Mouse (Mus musculus) forebrain, embryonic 16.5 days (tissue): ENCODE data around the gene Vdac2. TPM values are rescaled to one million over a fixed set of nuclear protein-coding genes. Genes with fewer than 3 reads are reported as not detected.

Source experiments
- ATAC-seq: fragments of 200-750 bp; cut with Nextera tagmentation; 2 replicates; pipeline ENCODE4 v1.8.0; 2017; ENCODE audit warnings: mild to moderate bottlenecking, moderate library complexity
- H3K27ac ChIP-seq: fragments of 300-500 bp; sonication (generic); 2 replicates; pipeline ENCODE4 v1.5.1; 2014; ENCODE audit warnings: low read length, control low read depth
- H3K27me3 ChIP-seq: fragments of 300-500 bp; sonication (generic); replicated peaks from 2 replicates; pipeline ENCODE4 v1.6.1; 2014; ENCODE audit warnings: low read length; ENCODE audit not compliant: control insufficient read depth, insufficient read depth
- H3K36me3 ChIP-seq: fragments of 300-500 bp; sonication (generic); 2 replicates; pipeline ENCODE4 v1.6.1; 2014; ENCODE audit not compliant: control insufficient read depth, insufficient read depth
- H3K4me1 ChIP-seq: fragments of 300-500 bp; sonication (generic); replicated peaks from 2 replicates; pipeline ENCODE4 v1.6.1; 2014; ENCODE audit warnings: low read length; ENCODE audit not compliant: control insufficient read depth, insufficient read depth
- H3K4me2 ChIP-seq: fragments of 300-500 bp; sonication (generic); 2 replicates; pipeline ENCODE4 v1.6.1; 2014; ENCODE audit warnings: mild to moderate bottlenecking, low read length, control low read depth
- H3K4me3 ChIP-seq: fragments of 300-500 bp; sonication (generic); replicated peaks from 2 replicates; pipeline ENCODE4 v1.5.1; 2014; ENCODE audit warnings: mild to moderate bottlenecking, low read length, control low read depth
- H3K9ac ChIP-seq: fragments of 300-500 bp; sonication (generic); replicated peaks from 2 replicates; pipeline ENCODE4 v1.6.1; 2014; ENCODE audit warnings: low read depth, low read length, control low read depth
- H3K9me3 ChIP-seq: fragments of 300-500 bp; sonication (generic); 2 replicates; pipeline ENCODE4 v1.6.1; 2016; ENCODE audit warnings: low read length; ENCODE audit not compliant: control insufficient read depth
- whole genome bisulfite sequencing: fragments of 180-500 bp; shearing (Covaris S2); extraction: QIAGEN DNeasy Blood & Tissue Kit; methylation state at CpG from one replicate; pipeline ENCODE4 v1.1.7; 2014; 5-methylcytosine and 5-hydroxymethylcytosine counted together
- polyA plus RNA-seq: library from polyadenylated mRNA; unstranded; fragments of >200 nt; fragmentation: Nextera tagmentation; extraction: Ambion mirVana; gene quantifications from 2 replicates; pipeline ENCODE4 v1.2.1, GENCODE M21; 2015

The Vdac2 gene
- polyA plus RNA-seq, 1 experiment from 2014 or later, result 249 TPM

DNA sequence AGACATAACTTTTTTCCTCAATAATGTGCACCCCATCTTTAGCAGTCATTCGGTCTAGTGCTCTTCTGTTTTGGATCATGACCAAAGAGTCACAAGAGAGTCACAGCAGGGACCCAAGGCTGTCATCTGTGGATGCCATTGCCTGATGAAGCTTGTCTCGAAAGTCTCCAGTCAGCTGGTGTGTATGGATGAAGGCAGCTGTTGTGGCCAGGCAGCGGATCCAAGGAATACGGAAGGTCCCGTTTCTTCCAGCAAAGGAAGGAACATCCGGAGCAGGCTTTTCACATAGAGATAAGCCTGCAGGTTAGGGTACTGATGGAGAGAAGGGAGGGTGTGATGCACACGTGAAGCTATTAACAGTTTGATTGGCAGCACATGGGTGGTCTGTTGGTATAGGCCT is 23.4 kb upstream of the Vdac2 start:
- no peaks in the 10 kb centered on the region for H3K27me3 ChIP-seq
- H3K4me2 ChIP-seq, result no peak overlapping the region
- H3K27ac ChIP-seq, result no peak overlapping the region
- no peak for ATAC-seq
- WGBS, result 74% methylated on average over 7 of the region's 7 CpGs
- H3K4me1 ChIP-seq, result no peaks in the 10 kb centered on the region
- H3K36me3 ChIP-seq, result peaks cover 3% of the 10 kb centered on the region; the same call in 1 of the 2 replicates
- no peak overlapping the region for H3K4me3 ChIP-seq
- H3K9me3 ChIP-seq, result no peaks in the 10 kb centered on the region
- H3K9ac ChIP-seq, result no peak overlapping the region

DNA sequence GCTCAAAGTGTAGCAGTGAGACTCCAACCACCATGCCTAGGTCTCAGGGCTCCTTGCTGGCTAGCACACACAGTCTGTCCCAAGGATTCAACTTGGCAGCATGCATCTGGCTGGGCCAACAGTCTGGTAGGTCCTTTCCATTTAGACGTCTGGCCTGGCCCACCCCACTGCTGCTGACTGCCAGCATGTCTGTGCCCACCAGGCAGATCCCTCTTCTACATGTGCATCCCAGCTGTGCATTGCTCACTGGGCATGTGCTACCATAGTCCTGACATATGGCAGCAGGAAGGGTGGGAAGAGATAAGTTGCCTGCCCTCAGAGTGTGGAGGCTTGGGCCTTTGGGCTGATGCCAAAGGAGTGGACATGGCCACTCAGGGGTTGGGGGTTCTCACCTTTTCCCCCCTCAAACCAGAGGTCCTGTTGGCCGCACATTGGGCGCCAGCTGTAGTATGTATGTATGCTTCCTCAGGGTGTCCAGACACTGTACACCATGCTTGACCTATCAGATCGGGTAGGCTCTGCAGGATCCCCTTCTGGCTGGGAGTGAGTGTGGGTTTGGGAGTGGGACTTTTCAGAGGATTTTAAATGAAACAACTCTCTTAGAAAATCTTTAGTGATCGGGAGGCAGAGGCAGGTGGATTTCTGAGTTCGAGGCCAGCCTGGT is 22.4 kb upstream of the Vdac2 start:
- no peak overlapping the region for H3K4me2 ChIP-seq
- H3K4me1 ChIP-seq, result no peaks in the 10 kb centered on the region
- no peak overlapping the region for H3K9ac ChIP-seq
- ATAC-seq, result no peak
- H3K9me3 ChIP-seq, result no peaks in the 10 kb centered on the region
- H3K4me3 ChIP-seq, result no peak overlapping the region
- H3K36me3 ChIP-seq, result peaks cover 3% of the 10 kb centered on the region; the same call in 1 of the 2 replicates
- no peak overlapping the region for H3K27ac ChIP-seq
- 90% methylated on average over 6 of the region's 6 CpGs for WGBS
- no peaks in the 10 kb centered on the region for H3K27me3 ChIP-seq

DNA sequence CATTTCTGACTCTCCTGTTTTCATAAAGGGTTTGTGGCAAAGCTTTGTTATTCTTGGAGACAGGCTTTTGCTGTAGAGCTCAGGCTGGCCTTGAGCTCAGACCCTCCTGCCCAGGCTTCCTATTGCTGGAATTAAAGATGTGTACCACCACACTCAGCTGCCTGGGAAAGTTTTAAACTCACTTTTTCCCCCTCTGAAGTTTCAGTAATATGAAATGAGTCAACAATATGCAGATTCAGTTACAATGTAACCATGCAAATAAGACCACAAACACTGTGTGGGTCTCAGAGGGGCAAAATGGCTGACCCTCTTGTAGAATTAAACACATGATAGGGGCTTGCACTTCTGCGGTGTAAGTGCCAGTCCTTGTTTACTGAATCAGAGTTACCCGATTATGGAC is 18.8 kb upstream of the Vdac2 start:
- H3K9ac ChIP-seq, result no peak overlapping the region
- no peak overlapping the region for H3K4me3 ChIP-seq
- H3K4me2 ChIP-seq, result no peak overlapping the region
- WGBS, result 88% methylated on average over 2 of the region's 2 CpGs
- no peak overlapping the region for H3K27ac ChIP-seq
- H3K27me3 ChIP-seq, result no peaks in the 10 kb centered on the region
- ATAC-seq, result no peak
- no peaks in the 10 kb centered on the region for H3K4me1 ChIP-seq
- H3K36me3 ChIP-seq, result no peaks in the 10 kb centered on the region
- H3K9me3 ChIP-seq, result no peaks in the 10 kb centered on the region

DNA sequence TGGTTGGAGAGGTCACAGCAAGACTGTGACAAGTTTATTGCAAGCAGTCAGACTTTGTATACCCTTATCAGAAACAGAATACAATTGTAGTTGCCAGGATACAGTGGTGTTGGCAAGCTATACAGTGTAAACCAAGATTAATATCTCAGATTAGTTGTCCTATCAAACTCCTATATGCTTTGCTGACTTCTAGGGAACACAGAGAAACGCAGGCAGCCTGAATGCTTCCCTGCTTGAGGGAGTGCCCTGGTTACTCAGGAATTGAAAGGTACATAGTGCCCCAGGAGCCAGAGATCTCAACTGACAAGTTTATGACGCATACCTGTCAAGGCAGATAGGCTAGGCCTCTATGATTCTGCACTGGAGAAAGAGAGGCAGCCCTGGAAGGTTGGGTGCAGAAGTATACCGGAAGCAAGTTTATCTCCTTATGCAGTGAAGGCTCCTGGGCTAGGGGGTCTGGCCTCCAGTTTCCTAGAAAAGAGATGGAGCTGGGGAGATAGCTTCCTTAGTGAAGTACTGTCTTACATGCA is 18.3 kb upstream of the Vdac2 start:
- Histone ChIP-seq H3K27ac (no peak overlapping the region), H3K36me3 (no peaks in the 10 kb centered on the region), H3K9me3 (no peaks in the 10 kb centered on the region), H3K4me3 (no peak overlapping the region), H3K4me1 (no peaks in the 10 kb centered on the region), H3K9ac (no peak overlapping the region), H3K4me2 (no peak overlapping the region), H3K27me3 (no peaks in the 10 kb centered on the region)
- ATAC-seq, result no peak
- 91% methylated on average over 3 of the region's 3 CpGs for WGBS

DNA sequence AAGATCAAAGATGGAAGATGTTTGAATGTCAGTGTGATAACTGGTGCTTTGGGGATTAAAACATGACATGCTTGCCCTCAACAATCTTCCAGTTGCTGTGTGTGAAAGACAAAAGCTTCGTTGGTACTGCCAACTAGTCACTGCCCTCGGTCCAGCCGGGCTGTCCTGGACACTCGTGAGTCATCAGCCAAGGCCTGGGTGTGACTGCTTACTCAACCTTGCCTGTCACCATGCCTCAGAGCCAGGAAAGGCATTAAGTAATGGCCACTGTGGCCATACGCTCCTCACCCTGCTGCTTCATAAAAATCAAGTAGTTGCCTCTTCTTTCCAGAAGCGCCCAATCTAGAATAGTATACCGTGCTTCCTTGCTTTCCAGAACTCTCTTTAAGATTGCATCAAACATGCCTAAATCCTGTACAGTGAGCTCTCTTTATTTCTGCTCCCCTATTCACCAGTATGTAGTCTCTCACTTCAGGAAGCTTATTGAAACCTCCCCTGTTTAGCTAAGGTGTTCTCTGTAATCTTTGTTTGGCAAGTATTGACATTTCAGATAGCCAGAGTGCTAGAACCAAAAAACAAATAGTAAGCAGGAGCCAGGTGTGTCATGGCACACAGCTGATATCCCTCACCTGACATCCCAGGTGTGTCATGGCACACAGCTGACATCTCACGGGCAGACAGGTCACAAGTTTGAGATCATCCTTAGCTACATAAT is 16.7 kb upstream of the Vdac2 start:
- Histone ChIP-seq H3K36me3 (no peaks in the 10 kb centered on the region), H3K27ac (no peak overlapping the region), H3K9ac (no peak overlapping the region), H3K9me3 (no peaks in the 10 kb centered on the region), H3K4me1 (no peaks in the 10 kb centered on the region), H3K4me3 (no peak overlapping the region), H3K4me2 (no peak overlapping the region), H3K27me3 (no peaks in the 10 kb centered on the region)
- ATAC-seq, result no peak
- 89% methylated on average over 8 of the region's 8 CpGs for WGBS

DNA sequence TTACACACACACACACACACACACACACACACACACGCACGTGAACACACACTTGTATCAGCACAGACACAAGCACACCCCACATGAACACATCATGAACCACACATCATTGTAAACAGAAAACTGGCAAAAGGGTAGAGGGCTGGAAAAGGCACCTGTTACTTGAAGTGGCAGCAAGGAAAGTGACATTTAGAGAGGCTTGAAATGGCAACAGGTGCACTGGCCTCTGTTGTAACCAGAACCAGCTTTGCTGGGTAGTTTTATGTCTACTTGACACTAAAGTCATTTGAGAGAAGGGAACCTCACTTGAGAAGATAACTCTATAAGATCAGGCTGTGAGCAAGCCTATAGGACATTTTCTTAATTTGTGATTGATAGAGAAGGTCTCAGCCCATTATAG is 15.6 kb upstream of the Vdac2 start:
- no peaks in the 10 kb centered on the region for H3K27me3 ChIP-seq
- ATAC-seq, result no peak
- H3K9ac ChIP-seq, result no peak overlapping the region
- WGBS, result 96% methylated on average over 2 of the region's 2 CpGs
- no peak overlapping the region for H3K27ac ChIP-seq
- no peaks in the 10 kb centered on the region for H3K4me1 ChIP-seq
- H3K9me3 ChIP-seq, result no peaks in the 10 kb centered on the region
- no peak overlapping the region for H3K4me3 ChIP-seq
- H3K4me2 ChIP-seq, result no peak overlapping the region
- no peaks in the 10 kb centered on the region for H3K36me3 ChIP-seq

DNA sequence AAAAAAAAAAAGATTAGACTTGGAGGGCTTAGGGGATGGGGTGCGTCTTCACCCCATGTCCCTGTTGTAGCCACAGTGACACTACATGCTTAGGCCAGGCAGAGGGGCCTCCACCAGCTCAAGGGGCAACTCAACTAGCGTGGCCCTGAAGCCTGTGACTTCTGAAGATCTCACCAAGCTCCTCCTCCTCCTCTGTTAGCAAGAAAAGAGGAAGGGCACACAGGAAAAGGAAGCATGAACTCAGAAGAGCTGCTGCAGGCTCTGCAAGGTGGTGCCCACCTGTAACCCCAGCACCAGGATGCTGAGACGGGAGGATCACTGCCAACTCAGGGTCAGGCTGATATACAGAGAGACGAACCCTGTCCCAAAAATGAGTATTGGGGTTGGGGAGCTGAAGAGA is 13.7 kb upstream of the Vdac2 start:
- H3K27ac ChIP-seq, result no peak overlapping the region
- no peak for ATAC-seq
- 92% methylated on average over 4 of the region's 4 CpGs for WGBS

DNA sequence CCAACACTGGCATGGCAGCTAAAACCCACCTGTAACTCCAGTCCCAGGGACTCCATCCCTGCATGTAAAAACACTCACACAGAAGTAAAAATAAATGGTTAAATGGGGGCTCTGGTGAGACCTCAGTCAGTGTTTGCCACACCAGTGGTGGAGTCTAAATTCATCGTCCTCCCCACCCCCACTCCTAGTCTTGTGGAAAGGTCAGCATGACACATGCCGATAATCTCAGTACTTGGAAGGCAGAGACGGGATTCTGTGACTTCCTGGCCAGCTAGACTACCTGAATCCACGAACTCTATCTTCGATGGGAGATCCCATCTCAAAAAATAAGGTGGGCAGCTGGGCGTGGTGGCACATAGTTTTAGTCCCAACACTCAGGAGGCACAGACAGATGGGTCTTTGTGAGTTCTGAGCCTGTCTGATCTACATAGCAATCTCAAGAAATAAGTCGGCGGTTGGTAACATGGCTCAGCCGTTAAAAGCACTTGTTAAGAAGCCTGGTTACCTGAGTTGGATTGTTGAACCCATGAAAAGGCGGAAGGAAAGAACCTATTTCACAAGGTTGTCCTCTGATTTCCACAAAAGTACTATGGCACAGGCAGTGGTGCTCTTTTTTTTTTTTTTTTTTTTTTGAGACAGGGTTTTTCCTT is 13.2 kb upstream of the Vdac2 start:
- H3K4me1 ChIP-seq, result no peaks in the 10 kb centered on the region
- ATAC-seq, result no peak

More for the DNA sequence above, 13.7 kb upstream of the Vdac2 start:
- Histone ChIP-seq H3K36me3 (no peaks in the 10 kb centered on the region), H3K9ac (no peak overlapping the region), H3K9me3 (no peaks in the 10 kb centered on the region), H3K27me3 (no peaks in the 10 kb centered on the region), H3K4me2 (no peak overlapping the region), H3K4me3 (no peak overlapping the region), H3K4me1 (no peaks in the 10 kb centered on the region)

DNA sequence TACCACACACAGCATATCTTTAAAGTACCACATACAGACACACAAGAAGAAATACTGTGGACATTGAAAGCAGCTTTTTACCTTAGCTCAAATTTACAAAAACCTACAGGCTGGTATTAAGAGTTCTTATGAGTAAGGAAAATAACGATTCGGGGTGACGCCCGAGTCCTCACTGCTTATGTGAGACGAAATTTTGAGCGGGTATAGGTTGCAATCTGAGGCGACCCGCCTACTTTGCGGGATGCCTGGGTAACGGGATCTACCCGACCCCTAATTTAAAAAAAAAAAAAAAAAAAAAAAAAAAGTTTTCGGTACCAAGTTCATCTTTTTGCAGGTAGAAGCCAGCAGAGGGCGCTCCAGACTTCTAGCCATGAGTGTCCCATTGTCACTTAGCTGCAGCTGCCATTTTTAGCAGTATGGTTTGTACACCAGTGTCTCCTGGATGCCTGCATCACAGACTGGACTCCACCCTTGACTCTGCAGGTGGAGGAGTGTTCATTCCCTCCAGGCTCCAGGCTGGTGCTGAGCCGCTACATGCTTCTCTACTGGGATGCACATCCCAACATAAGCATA is 12.4 kb upstream of the Vdac2 start:
- Histone ChIP-seq H3K36me3 (no peaks in the 10 kb centered on the region), H3K4me2 (no peak overlapping the region), H3K9ac (no peak overlapping the region), H3K27ac (no peak overlapping the region), H3K4me3 (no peak overlapping the region), H3K9me3 (no peaks in the 10 kb centered on the region), H3K27me3 (no peaks in the 10 kb centered on the region), H3K4me1 (no peaks in the 10 kb centered on the region)
- 23% methylated on average over 14 of the region's 14 CpGs for WGBS
- no peak for ATAC-seq

More for the DNA sequence above, 13.2 kb upstream of the Vdac2 start:
- WGBS, result 93% methylated on average over 10 of the region's 10 CpGs
- H3K27ac ChIP-seq, result no peak overlapping the region
- no peaks in the 10 kb centered on the region for H3K9me3 ChIP-seq
- no peak overlapping the region for H3K9ac ChIP-seq
- H3K36me3 ChIP-seq, result no peaks in the 10 kb centered on the region
- no peaks in the 10 kb centered on the region for H3K27me3 ChIP-seq
- H3K4me2 ChIP-seq, result no peak overlapping the region
- H3K4me3 ChIP-seq, result no peak overlapping the region
